In genomic region chr6:82728635-82729034, GRCm38 (mm10) we compare ENCODE assay signal across 32 mouse cellular contexts. TPM values are rescaled to one million over a fixed set of nuclear protein-coding genes. Genes with fewer than 3 reads are reported as not detected.
DNase-seq lines count a peak whose midpoint lies in the region; ATAC-seq lines count a peak whose summit lies in the region.
"Had no signal": no experiment of that assay in that cellular context is flagged by ENCODE, and none has a peak within 500 bp of the region (broad histone marks: within the 10 kb centered on the region; RNA-seq: fewer than 3 reads in every experiment).

No protein-coding gene starts in this region.

- no peaks in the 10 kb centered on the region for H3K9me3 ChIP-seq in heart, embryonic 12.5 days (replicated peaks)
- no peaks in the 10 kb centered on the region for H3K9me3 ChIP-seq in heart, embryonic 10.5 days
- H3K9me3 ChIP-seq in midbrain, embryonic 12.5 days = no peaks in the 10 kb centered on the region
- no peaks in the 10 kb centered on the region for H3K9me3 ChIP-seq in midbrain, embryonic 15.5 days
- H3K9me3 ChIP-seq: hindbrain, embryonic 10.5 days; hindbrain, embryonic 15.5 days; kidney, embryonic 15.5 days; limb, embryonic 12.5 days; liver, embryonic 12.5 days; neural tube, embryonic 15.5 days; stomach, embryonic 15.5 days had no signal

- H3K36me3 ChIP-seq in heart, embryonic 12.5 days = peaks cover 84% of the 10 kb centered on the region
- peaks cover 85% of the 10 kb centered on the region for H3K36me3 ChIP-seq in heart, embryonic 10.5 days
- peaks cover 52% of the 10 kb centered on the region for H3K36me3 ChIP-seq in midbrain, embryonic 12.5 days
- no peaks in the 10 kb centered on the region for H3K36me3 ChIP-seq in midbrain, embryonic 15.5 days (replicated peaks)
- H3K36me3 ChIP-seq: hindbrain, embryonic 15.5 days; neural tube, embryonic 15.5 days had no signal

- peak overlapping the region; percentile 52; the same call in 1 of the 2 replicates for H3K27ac ChIP-seq in heart, embryonic 12.5 days (ENCODE audit: poor library complexity, severe bottlenecking)
- H3K27ac ChIP-seq in heart, embryonic 10.5 days = no peak overlapping the region
- H3K27ac ChIP-seq in midbrain, embryonic 12.5 days (replicated peaks) = no peak overlapping the region
- H3K27ac ChIP-seq in midbrain, embryonic 15.5 days = no peak overlapping the region
- H3K27ac ChIP-seq: hindbrain, embryonic 10.5 days; hindbrain, embryonic 15.5 days; kidney, embryonic 15.5 days; layer of hippocampus, adult 2 months; left cerebral cortex, adult 2 months; limb, embryonic 12.5 days; liver, embryonic 12.5 days; macrophage; neural tube, embryonic 15.5 days; stomach, embryonic 15.5 days had no signal

- DNase-seq in heart, embryonic 10.5 days (ENCODE audit: low spot score) = no peak
- DNase-seq in heart, postnatal 4 days = peak; percentile 22
- no peak for DNase-seq in heart, adult 18-20 months
- no peak for DNase-seq in spleen, adult 18-20 months
- DNase-seq: adrenal gland, postnatal 36 days; cerebellum, adult 18-20 months; cerebellum, postnatal 10 days; gastrocnemius, postnatal 14 days; kidney, adult 18-20 months; kidney, postnatal 36 days; liver, postnatal 0 days; lung, postnatal 10 days; retina, postnatal 1 day; right cerebral cortex, postnatal 14 days had no signal

- WGBS in heart, embryonic 12.5 days = 62% methylated on average over 21 of the region's 21 CpGs
- WGBS in heart, embryonic 10.5 days = 71% methylated on average over 21 of the region's 21 CpGs
- 94% methylated on average over 21 of the region's 21 CpGs for WGBS in midbrain, embryonic 12.5 days
- 89% methylated on average over 21 of the region's 21 CpGs for WGBS in midbrain, embryonic 15.5 days

- no peak overlapping the region for H3K4me3 ChIP-seq in heart, embryonic 12.5 days
- H3K4me3 ChIP-seq in heart, embryonic 10.5 days = no peak overlapping the region
- no peak overlapping the region for H3K4me3 ChIP-seq in midbrain, embryonic 12.5 days
- no peak overlapping the region for H3K4me3 ChIP-seq in midbrain, embryonic 15.5 days
- H3K4me3 ChIP-seq: hindbrain, embryonic 10.5 days; hindbrain, embryonic 15.5 days; kidney, embryonic 15.5 days; layer of hippocampus, adult 2 months; left cerebral cortex, adult 2 months; limb, embryonic 12.5 days; liver, embryonic 12.5 days; neural tube, embryonic 15.5 days; stomach, embryonic 15.5 days had no signal

- ATAC-seq in heart, embryonic 12.5 days (ENCODE audit: insufficient number of reproducible peaks, low FRiP score) = peak; percentile 60; the same call in 1 of the 2 replicates
- ATAC-seq in midbrain, embryonic 12.5 days (ENCODE audit: low FRiP score, low read depth) = 0 out of 2 replicates have a peak, but pooled peaks have one; percentile 38
- no peak for ATAC-seq in midbrain, embryonic 15.5 days (replicated peaks)
- ATAC-seq in granulocyte monocyte progenitor cell, adult 5-6 weeks (replicated peaks; ENCODE audit: poor library complexity, severe bottlenecking) = 0 out of 2 replicates have a peak, but pooled peaks have one; percentile 8
- ATAC-seq: activated CD4-positive, CD25-positive, alpha-beta regulatory T cell, adult 4 months; CD4-positive, CD25-positive, alpha-beta regulatory T cell, adult 4 months; forebrain, embryonic 14.5 days; inflammation-experienced regulatory T-cells, adult 6 months; liver, embryonic 12.5 days; liver, postnatal 0 days had no signal

- no peaks in the 10 kb centered on the region for H3K27me3 ChIP-seq in heart, embryonic 12.5 days (replicated peaks)
- no peaks in the 10 kb centered on the region for H3K27me3 ChIP-seq in heart, embryonic 10.5 days (ENCODE audit: insufficient read depth, poor library complexity, severe bottlenecking)
- H3K27me3 ChIP-seq in midbrain, embryonic 12.5 days = no peaks in the 10 kb centered on the region
- no peaks in the 10 kb centered on the region for H3K27me3 ChIP-seq in midbrain, embryonic 15.5 days (replicated peaks)
- H3K27me3 ChIP-seq: hindbrain, embryonic 15.5 days; kidney, embryonic 15.5 days; limb, embryonic 12.5 days; liver, embryonic 12.5 days; neural tube, embryonic 15.5 days; stomach, embryonic 15.5 days had no signal

- no peak overlapping the region for H3K9ac ChIP-seq in heart, embryonic 12.5 days
- H3K9ac ChIP-seq in midbrain, embryonic 12.5 days (replicated peaks) = no peak overlapping the region
- H3K9ac ChIP-seq in midbrain, embryonic 15.5 days = no peak overlapping the region
- H3K9ac ChIP-seq: hindbrain, embryonic 15.5 days; kidney, embryonic 15.5 days; limb, embryonic 12.5 days; liver, embryonic 12.5 days; liver, postnatal 0 days; neural tube, embryonic 15.5 days; stomach, embryonic 15.5 days had no signal

- H3K4me1 ChIP-seq in heart, embryonic 12.5 days (replicated peaks) = peaks cover 27% of the 10 kb centered on the region
- H3K4me1 ChIP-seq in heart, embryonic 10.5 days = peaks cover 29% of the 10 kb centered on the region
- peaks cover under 1% of the 10 kb centered on the region; the same call in 1 of the 2 replicates for H3K4me1 ChIP-seq in midbrain, embryonic 12.5 days
- H3K4me1 ChIP-seq in midbrain, embryonic 15.5 days = no peaks in the 10 kb centered on the region; the same call in 1 of the 2 replicates
- H3K4me1 ChIP-seq: hindbrain, embryonic 15.5 days; liver, embryonic 12.5 days; neural tube, embryonic 15.5 days; stomach, embryonic 15.5 days had no signal

- H3K4me2 ChIP-seq in heart, embryonic 12.5 days = no peak overlapping the region
- H3K4me2 ChIP-seq in midbrain, embryonic 12.5 days (replicated peaks) = no peak overlapping the region
- no peak overlapping the region for H3K4me2 ChIP-seq in midbrain, embryonic 15.5 days
- H3K4me2 ChIP-seq: hindbrain, embryonic 15.5 days; kidney, embryonic 15.5 days; limb, embryonic 12.5 days; liver, embryonic 12.5 days; neural tube, embryonic 15.5 days; stomach, embryonic 15.5 days had no signal

RNA-seq across cellular contexts. Expression of gene Pole4, which starts 23.5 kb away (rescaled TPM):
- polyA plus RNA-seq in heart, embryonic 12.5 days (2016; fragmentation: Nextera tagmentation; extraction: Ambion mirVana) = 106 and 112 TPM in 2 replicates
- 105 and 121 TPM in 2 replicates for polyA plus RNA-seq in heart, embryonic 10.5 days (2016; fragmentation: Nextera tagmentation; extraction: Ambion mirVana)
- total RNA-seq in heart, postnatal 4 days (2021) = 10 to 100 TPM; 47.0 to 47.2 TPM
- 10 to 100 TPM; 20.2 to 20.3 TPM for total RNA-seq in heart, adult 18-20 months (2021)
- 88.4 and 100 TPM in 2 replicates for polyA plus RNA-seq in midbrain, embryonic 12.5 days (2016; fragmentation: Nextera tagmentation; extraction: Ambion mirVana)
- 102 and 107 TPM in 2 replicates for polyA plus RNA-seq in midbrain, embryonic 15.5 days (2015; fragmentation: Nextera tagmentation; extraction: Ambion mirVana)
- total RNA-seq in granulocyte monocyte progenitor cell, adult 5-6 weeks (2014; fragmentation: Nextera tagmentation) = 56.5 and 86.2 TPM in 2 replicates
- 48.2 and 49.2 TPM in 2 replicates for total RNA-seq in granulocyte monocyte progenitor cell, adult 5-6 weeks (2017)

RNA-seq across cellular contexts. Expression of gene Hk2, which starts 45.6 kb away (rescaled TPM):
- 35.0 and 35.2 TPM in 2 replicates for polyA plus RNA-seq in heart, embryonic 12.5 days (2016; fragmentation: Nextera tagmentation; extraction: Ambion mirVana)
- 42.2 and 44.8 TPM in 2 replicates for polyA plus RNA-seq in heart, embryonic 10.5 days (2016; fragmentation: Nextera tagmentation; extraction: Ambion mirVana)
- total RNA-seq in heart, postnatal 4 days (2021) = 10 to 100 TPM; 86.8 to 96.6 TPM
- 100 to 1,000 TPM; 338 to 357 TPM for total RNA-seq in heart, adult 18-20 months (2021)
- 10.1 and 11.2 TPM in 2 replicates for polyA plus RNA-seq in midbrain, embryonic 12.5 days (2016; fragmentation: Nextera tagmentation; extraction: Ambion mirVana)
- 2.2 and 2.8 TPM in 2 replicates for polyA plus RNA-seq in midbrain, embryonic 15.5 days (2015; fragmentation: Nextera tagmentation; extraction: Ambion mirVana)
- 38.6 and 70.1 TPM in 2 replicates for total RNA-seq in granulocyte monocyte progenitor cell, adult 5-6 weeks (2014; fragmentation: Nextera tagmentation)
- total RNA-seq in granulocyte monocyte progenitor cell, adult 5-6 weeks (2017) = 62.0 and 76.5 TPM in 2 replicates
